Mouse (Mus musculus) liver, embryonic 14.5 days (tissue): ENCODE data around the gene Abcb10.

Source experiments
- CTCF ChIP-seq: IDR thresholded peaks from 2 replicates; pipeline ENCODE4 v1.5.1; 2016; ENCODE audit warnings: antibody characterized with exemption, low read depth, control low read depth
- EP300 ChIP-seq: IDR thresholded peaks from 2 replicates; pipeline ENCODE4 v1.6.1; 2016; ENCODE audit warnings: antibody characterized with exemption, low read depth

GRCm38 (mm10) chr8:124011989-124012586 lies 29.2 kb upstream of the Abcb10 start:
- TF ChIP-seq CTCF: no peak
- no peak for TF ChIP-seq EP300
